Mouse (Mus musculus): ENCODE results near the gene Rhd.
A peak's percentile ranks its signal among the peaks of the same experiment; 100 is the strongest.

GRCm38 (mm10) chr4:134919733-134920540, 55.6 kb downstream of the Rhd start:
- 0 out of 2 replicates have a peak, but pooled peaks have one; percentile 15 for TF ChIP-seq NELFE (IDR thresholded peaks at IDR 0.05; ENCODE audit: low read depth, low read length)
- TF ChIP-seq RCOR1 (conservative IDR thresholded peaks at IDR 0.05; ENCODE audit: low read depth, low read length): no peak
- no peak for TF ChIP-seq EP300 (IDR thresholded peaks at IDR 0.05; ENCODE audit: low read length)

All from CH12.LX (cell line).